Mouse (Mus musculus): ENCODE results near the gene Abhd5. TPM values are rescaled to one million over a fixed set of nuclear protein-coding genes. Genes with fewer than 3 reads are reported as not detected.

The Abhd5 gene
- total and polyA plus RNA-seq, 3 experiments: 14.2 to 20.2 TPM; not detected in 1

DNA sequence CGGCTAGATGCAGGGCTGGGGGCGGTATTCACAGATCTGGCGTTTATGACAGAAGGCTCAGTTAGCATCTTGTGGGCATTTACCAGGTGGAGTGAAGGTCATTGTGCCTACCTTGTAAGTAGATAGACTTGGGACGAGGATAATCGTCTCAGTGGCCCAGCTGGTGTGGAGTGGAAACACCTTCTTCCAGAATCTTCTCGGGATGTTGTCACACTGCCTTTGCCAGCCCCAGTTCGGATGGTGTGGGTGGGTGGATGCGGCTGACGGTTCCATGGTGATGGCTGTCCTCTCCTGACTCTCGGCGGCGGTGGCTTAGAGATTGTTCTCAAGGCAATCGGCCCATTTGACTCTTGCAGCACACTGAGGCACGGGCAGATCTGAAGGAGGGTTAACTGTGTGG, 71.3 kb downstream of the Abhd5 start:
- no peak for DNase-seq (ENCODE audit: low read depth, low spot score)
- H3K9me3 ChIP-seq (replicated peaks; ENCODE audit: insufficient read depth, low read length): no peaks in the 10 kb centered on the region
- H3K9ac ChIP-seq (ENCODE audit: control insufficient read depth, low read depth, low read length, poor library complexity, severe bottlenecking): no peak overlapping the region
- no peak overlapping the region for H3K27ac ChIP-seq (ENCODE audit: control insufficient read depth, low read depth, low read length)
- peaks cover 2 to 3% of the 10 kb centered on the region in 2 experiments; a peak in 2 of 4 replicates for H3K4me1 ChIP-seq (ENCODE audit: control insufficient read depth in 1 of 2, insufficient read depth in 2 of 2, low read length in 2 of 2)
- no peak overlapping the region for H3K4me3 ChIP-seq (ENCODE audit: control insufficient read depth in 1 of 2, insufficient read depth in 1 of 2, low read depth in 2 of 2, low read length in 2 of 2)
- no peaks in the 10 kb centered on the region for H3K79me2 ChIP-seq (ENCODE audit: control insufficient read depth, insufficient read depth, low read length, poor library complexity)
- no peak for TF ChIP-seq RCOR1 (IDR thresholded peaks at IDR 0.05; ENCODE audit: low read depth, low read length)
- TF ChIP-seq SIN3A (IDR thresholded peaks at IDR 0.05; ENCODE audit: low read length): no peak
- no peak for TF ChIP-seq TAL1 (IDR thresholded peaks at IDR 0.05; ENCODE audit: low read length)
- TF ChIP-seq BHLHE40 (IDR thresholded peaks at IDR 0.05; ENCODE audit: borderline replicate concordance, low read depth, low read length): no peak
- no peak for TF ChIP-seq CTCF (IDR thresholded peaks at IDR 0.05 in 2 of 3, conservative IDR thresholded peaks at IDR 0.05 in 1 of 3; ENCODE audit: control insufficient read depth in 1 of 3, insufficient read depth in 1 of 3, low read depth in 2 of 3, low read length in 3 of 3, poor library complexity in 1 of 3, severe bottlenecking in 1 of 3)
- no peak for TF ChIP-seq KAT2A (conservative IDR thresholded peaks at IDR 0.05; ENCODE audit: low read depth, low read length)
- no peak for TF ChIP-seq POLR2A (IDR thresholded peaks at IDR 0.05; ENCODE audit: control insufficient read depth in 1 of 2, insufficient read depth in 1 of 2, low read depth in 1 of 2, low read length in 2 of 2, poor library complexity in 1 of 2)
- TF ChIP-seq GATA1 (IDR thresholded peaks at IDR 0.05; ENCODE audit: low read depth, low read length): no peak
- H3K27me3 ChIP-seq (ENCODE audit: control insufficient read depth in 1 of 2, insufficient read depth in 2 of 2, low read length in 2 of 2): no peaks in the 10 kb centered on the region
- no peaks in the 10 kb centered on the region for H3K36me3 ChIP-seq (ENCODE audit: control insufficient read depth in 1 of 2, insufficient read depth in 2 of 2, low read length in 2 of 2)

GRCm38 (mm10) chr9:122423146-122423545, 71.7 kb downstream of the Abhd5 start:
- TF ChIP-seq GATA1 (IDR thresholded peaks at IDR 0.05; ENCODE audit: low read depth, low read length) (no peak), CTCF (IDR thresholded peaks at IDR 0.05 in 2 of 3, conservative IDR thresholded peaks at IDR 0.05 in 1 of 3; ENCODE audit: control insufficient read depth in 1 of 3, insufficient read depth in 1 of 3, low read depth in 2 of 3, low read length in 3 of 3, poor library complexity in 1 of 3, severe bottlenecking in 1 of 3) (peak; percentile 54 to 63 (median 60)), CHD2 (IDR thresholded peaks at IDR 0.05; ENCODE audit: low read length) (no peak), RAD21 (IDR thresholded peaks at IDR 0.05; ENCODE audit: low read depth, low read length) (peak; percentile 12), SMC3 (IDR thresholded peaks at IDR 0.05; ENCODE audit: low read depth, low read length) (peak; percentile 41; the same call in 1 of the 2 replicates), MYB (IDR thresholded peaks at IDR 0.05; ENCODE audit: low read depth, low read length) (no peak), MYC (IDR thresholded peaks at IDR 0.05; ENCODE audit: low read depth, low read length) (no peak), ZC3H11A (IDR thresholded peaks at IDR 0.05; ENCODE audit: low read depth, low read length) (no peak)

DNA sequence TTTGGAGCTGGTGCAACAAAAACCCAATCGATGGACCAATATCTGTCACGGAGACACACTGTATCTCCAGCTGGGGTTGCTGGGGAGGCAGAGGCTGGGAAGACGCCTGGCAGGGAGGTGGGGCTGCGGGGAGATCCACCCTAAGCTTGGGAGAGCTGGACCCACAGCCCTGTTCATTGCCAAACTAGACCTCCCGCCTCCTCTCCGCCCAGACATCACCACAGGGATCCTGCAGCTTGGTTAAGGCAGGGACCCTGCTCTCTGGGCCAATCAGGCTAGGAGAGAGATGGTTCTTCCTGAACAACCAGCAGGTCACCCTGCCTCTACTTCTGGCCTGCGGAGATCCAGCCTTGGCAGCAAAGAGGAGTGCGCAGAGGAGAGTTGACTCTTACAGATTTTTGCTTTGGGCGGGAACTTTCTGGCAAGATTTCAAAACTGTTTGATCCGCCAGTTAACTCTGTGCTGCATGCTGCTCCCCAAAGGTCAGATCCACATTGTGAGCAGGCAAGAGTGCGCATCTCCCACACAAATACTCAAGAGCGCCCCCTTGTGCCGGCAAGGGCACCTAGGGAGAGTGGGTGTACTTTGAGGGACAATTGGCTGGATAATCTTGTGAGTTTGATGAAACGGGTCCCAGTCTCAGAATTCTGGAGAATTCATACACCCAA, 73.7 kb downstream of the Abhd5 start:
- no peaks in the 10 kb centered on the region for H3K27me3 ChIP-seq (ENCODE audit: control insufficient read depth in 1 of 2, insufficient read depth in 2 of 2, low read length in 2 of 2)
- H3K9me3 ChIP-seq (replicated peaks; ENCODE audit: insufficient read depth, low read length): no peaks in the 10 kb centered on the region
- peaks cover 2 to 3% of the 10 kb centered on the region in 2 experiments; a peak in 2 of 4 replicates for H3K4me1 ChIP-seq (ENCODE audit: control insufficient read depth in 1 of 2, insufficient read depth in 2 of 2, low read length in 2 of 2)
- peak overlapping the region; percentile 50 for H3K9ac ChIP-seq (ENCODE audit: control insufficient read depth, low read depth, low read length, poor library complexity, severe bottlenecking)
- no peaks in the 10 kb centered on the region for H3K79me2 ChIP-seq (ENCODE audit: control insufficient read depth, insufficient read depth, low read length, poor library complexity)
- no peaks in the 10 kb centered on the region for H3K36me3 ChIP-seq (ENCODE audit: control insufficient read depth in 1 of 2, insufficient read depth in 2 of 2, low read length in 2 of 2)
- peak overlapping the region; percentile 57 to 87 for H3K4me3 ChIP-seq (ENCODE audit: control insufficient read depth in 1 of 2, insufficient read depth in 1 of 2, low read depth in 2 of 2, low read length in 2 of 2)
- H3K27ac ChIP-seq (ENCODE audit: control insufficient read depth, low read depth, low read length): no peak overlapping the region
- peak; percentile 85 for DNase-seq (ENCODE audit: low read depth, low spot score)
- TF ChIP-seq CHD1 (IDR thresholded peaks at IDR 0.05; ENCODE audit: low read depth, low read length): no peak
- peak; percentile 28; the same call in 1 of the 2 replicates for TF ChIP-seq ZC3H11A (IDR thresholded peaks at IDR 0.05; ENCODE audit: low read depth, low read length)
- TF ChIP-seq TCF12 (IDR thresholded peaks at IDR 0.05; ENCODE audit: low read depth, low read length): no peak
- TF ChIP-seq KAT2A (conservative IDR thresholded peaks at IDR 0.05; ENCODE audit: low read depth, low read length): no peak
- TF ChIP-seq MXI1 (IDR thresholded peaks at IDR 0.05; ENCODE audit: low read depth, low read length): peak; percentile 27
- TF ChIP-seq MEF2A (IDR thresholded peaks at IDR 0.05; ENCODE audit: extremely low read depth, insufficient replicate concordance, low read depth, low read length, poor library complexity, severe bottlenecking): no peak
- no peak for TF ChIP-seq ZKSCAN1 (IDR thresholded peaks at IDR 0.05; ENCODE audit: low read depth, low read length)
- peak; percentile 78 to 91 (median 86) for TF ChIP-seq CTCF (IDR thresholded peaks at IDR 0.05 in 2 of 3, conservative IDR thresholded peaks at IDR 0.05 in 1 of 3; ENCODE audit: control insufficient read depth in 1 of 3, insufficient read depth in 1 of 3, low read depth in 2 of 3, low read length in 3 of 3, poor library complexity in 1 of 3, severe bottlenecking in 1 of 3)
- no peak for TF ChIP-seq MAFK (IDR thresholded peaks at IDR 0.05; ENCODE audit: borderline replicate concordance, low read depth, low read length)
- TF ChIP-seq HCFC1 (IDR thresholded peaks at IDR 0.05; ENCODE audit: low read depth, low read length): 0 out of 2 replicates have a peak, but pooled peaks have one; percentile 17
- no peak for TF ChIP-seq E2F4 (IDR thresholded peaks at IDR 0.05; ENCODE audit: borderline replicate concordance, low read depth, low read length)
- TF ChIP-seq NRF1 (IDR thresholded peaks at IDR 0.05; ENCODE audit: insufficient read depth, low read depth, low read length, poor library complexity, severe bottlenecking): peak; percentile 45; the same call in 1 of the 2 replicates

More at GRCm38 (mm10) chr9:122423146-122423545, 71.7 kb downstream of the Abhd5 start:
- H3K27me3 ChIP-seq (ENCODE audit: control insufficient read depth in 1 of 2, insufficient read depth in 2 of 2, low read length in 2 of 2): no peaks in the 10 kb centered on the region
- no peaks in the 10 kb centered on the region for H3K79me2 ChIP-seq (ENCODE audit: control insufficient read depth, insufficient read depth, low read length, poor library complexity)
- H3K27ac ChIP-seq (ENCODE audit: control insufficient read depth, low read depth, low read length): no peak overlapping the region
- H3K9ac ChIP-seq (ENCODE audit: control insufficient read depth, low read depth, low read length, poor library complexity, severe bottlenecking): no peak overlapping the region
- no peaks in the 10 kb centered on the region for H3K9me3 ChIP-seq (replicated peaks; ENCODE audit: insufficient read depth, low read length)
- H3K36me3 ChIP-seq (ENCODE audit: control insufficient read depth in 1 of 2, insufficient read depth in 2 of 2, low read length in 2 of 2): no peaks in the 10 kb centered on the region
- H3K4me1 ChIP-seq (ENCODE audit: control insufficient read depth in 1 of 2, insufficient read depth in 2 of 2, low read length in 2 of 2): peaks cover 2 to 3% of the 10 kb centered on the region in 2 experiments; a peak in 2 of 4 replicates
- peak; percentile 54 for DNase-seq (ENCODE audit: low read depth, low spot score)
- H3K4me3 ChIP-seq (ENCODE audit: control insufficient read depth in 1 of 2, insufficient read depth in 1 of 2, low read depth in 2 of 2, low read length in 2 of 2): no peak overlapping the region

Data from MEL (cell line).